9 mouse cellular contexts compared by ENCODE assay signal in the genomic region with DNA sequence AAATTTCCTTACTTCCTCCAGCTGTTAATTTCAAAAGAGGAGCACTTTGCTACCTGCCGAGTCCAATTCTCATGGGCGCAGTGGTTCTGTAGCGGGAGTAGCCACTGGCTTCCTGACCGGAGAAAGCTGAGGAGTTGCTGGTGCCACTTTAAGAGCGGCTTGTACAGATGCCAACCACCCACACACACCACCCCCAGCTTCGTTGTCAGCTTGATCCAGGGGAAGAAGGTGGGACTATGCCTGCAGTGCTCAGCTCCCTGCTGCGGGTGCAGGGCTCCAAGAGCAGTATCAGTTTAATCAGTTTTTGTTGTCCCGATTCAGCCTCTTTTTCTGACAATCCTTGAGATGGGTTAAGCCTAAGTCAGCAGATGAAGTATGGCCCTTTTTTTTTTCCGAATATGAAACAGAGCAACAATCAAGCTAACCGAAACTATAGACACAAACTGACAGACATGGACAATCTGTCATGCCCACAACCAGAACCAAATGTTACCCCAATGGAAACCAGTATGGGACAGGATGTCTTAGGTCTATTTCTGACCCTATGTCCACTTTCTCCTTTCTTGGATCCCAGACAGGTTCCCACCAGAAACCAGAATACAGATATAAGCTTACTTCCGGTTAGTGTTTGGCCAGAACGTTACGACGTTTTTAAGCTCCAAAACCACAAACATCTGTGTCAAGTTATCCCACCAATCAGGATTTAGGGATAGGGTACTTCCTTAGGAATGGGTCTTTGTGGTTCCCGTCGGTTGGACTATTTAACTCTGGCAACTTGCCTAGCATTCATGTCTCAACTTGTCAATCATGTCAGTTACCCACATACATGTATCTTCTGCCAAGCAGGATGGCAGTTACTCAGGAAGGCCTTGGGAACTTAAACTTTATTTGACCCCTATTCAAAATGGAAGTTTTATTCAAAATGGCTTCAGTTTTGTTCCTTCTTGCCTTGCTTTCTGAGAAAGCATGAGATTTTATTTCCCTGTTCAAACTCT. TPM values are rescaled to one million over a fixed set of nuclear protein-coding genes. Genes with fewer than 3 reads are reported as not detected.
DNase-seq lines count a peak whose midpoint lies in the region; ATAC-seq and TF ChIP-seq lines count a peak whose summit lies in the region.
"Had no signal": no experiment of that assay in that cellular context is flagged by ENCODE, and none has a peak within 500 bp of the region (broad histone marks: within the 10 kb centered on the region; RNA-seq: fewer than 3 reads in every experiment).

No protein-coding gene starts in this region.

- no peaks in the 10 kb centered on the region for H3K36me3 ChIP-seq in C2C12 (ENCODE audit: control insufficient read depth, insufficient read depth)
- H3K36me3 ChIP-seq in forebrain, embryonic 12.5 days (replicated peaks): no peaks in the 10 kb centered on the region
- H3K36me3 ChIP-seq in forebrain, embryonic 11.5 days (ENCODE audit: control insufficient read depth, insufficient read depth, low read length): no peaks in the 10 kb centered on the region
- H3K36me3 ChIP-seq: lung, embryonic 15.5 days had no signal

- ATAC-seq in forebrain, embryonic 12.5 days (ENCODE audit: low FRiP score): no peak
- no peak for ATAC-seq in forebrain, embryonic 11.5 days (replicated peaks; ENCODE audit: low FRiP score)

- no peaks in the 10 kb centered on the region for H3K79me2 ChIP-seq in C2C12 (ENCODE audit: control insufficient read depth, insufficient read depth)

- peak; percentile 6 to 21 for DNase-seq in cerebellum, adult 18-20 months
- no peak for DNase-seq in cerebellum, adult 11 months
- DNase-seq in fat pad, adult 2 months (ENCODE audit: extremely low read depth, low read depth, low spot score): peak; percentile 77
- peak; percentile 57 for DNase-seq in naive thymus-derived CD4-positive, alpha-beta T cell, adult 2 months (ENCODE audit: low read depth)
- no peak for DNase-seq in forebrain, embryonic 11.5 days (ENCODE audit: low spot score)
- DNase-seq in ovary, postnatal 14 days (ENCODE audit: low spot score): no peak

- no peaks in the 10 kb centered on the region for H3K79me3 ChIP-seq in C2C12 (ENCODE audit: low read depth)

- no peaks in the 10 kb centered on the region for H3K9me3 ChIP-seq in forebrain, embryonic 12.5 days
- H3K9me3 ChIP-seq in forebrain, embryonic 11.5 days (ENCODE audit: control insufficient read depth, low read length): no peaks in the 10 kb centered on the region
- H3K9me3 ChIP-seq: lung, embryonic 15.5 days had no signal

- H3K4me2 ChIP-seq in forebrain, embryonic 12.5 days: no peak overlapping the region
- H3K4me2 ChIP-seq in forebrain, embryonic 11.5 days (ENCODE audit: low read depth, low read length, severe bottlenecking): no peak overlapping the region
- H3K4me2 ChIP-seq: lung, embryonic 15.5 days had no signal

- no peak overlapping the region for H3K27ac ChIP-seq in forebrain, embryonic 12.5 days
- H3K27ac ChIP-seq in forebrain, embryonic 11.5 days (ENCODE audit: low read depth, low read length): no peak overlapping the region
- H3K27ac ChIP-seq: lung, embryonic 15.5 days had no signal

- H3ac ChIP-seq in C2C12 (ENCODE audit: control insufficient read depth, insufficient read length, low read depth): peak overlapping the region; percentile 24

- no peaks in the 10 kb centered on the region for H3K4me1 ChIP-seq in forebrain, embryonic 12.5 days
- H3K4me1 ChIP-seq in forebrain, embryonic 11.5 days (replicated peaks; ENCODE audit: control insufficient read depth, insufficient read depth, low read length): no peaks in the 10 kb centered on the region
- H3K4me1 ChIP-seq: lung, embryonic 15.5 days had no signal

- WGBS in forebrain, embryonic 12.5 days: 87% methylated on average over 16 of the region's 16 CpGs
- WGBS in forebrain, embryonic 11.5 days: 87% methylated on average over 16 of the region's 16 CpGs

- H3K9ac ChIP-seq in forebrain, embryonic 12.5 days: no peak overlapping the region
- H3K9ac ChIP-seq in forebrain, embryonic 11.5 days (ENCODE audit: low read length): no peak overlapping the region
- H3K9ac ChIP-seq: lung, embryonic 15.5 days had no signal

- H3K4me3 ChIP-seq in C2C12 (ENCODE audit: insufficient read depth, poor library complexity, severe bottlenecking): peak overlapping the region; percentile 14
- H3K4me3 ChIP-seq in forebrain, embryonic 12.5 days (replicated peaks): no peak overlapping the region
- no peak overlapping the region for H3K4me3 ChIP-seq in forebrain, embryonic 11.5 days (ENCODE audit: low read depth, low read length)
- H3K4me3 ChIP-seq: lung, embryonic 15.5 days had no signal

- TF ChIP-seq CTCF in C2C12 (IDR thresholded peaks at IDR 0.05; ENCODE audit: control insufficient read depth, insufficient read depth, insufficient read length): no peak

- no peaks in the 10 kb centered on the region for H3K27me3 ChIP-seq in C2C12 (ENCODE audit: control insufficient read depth, insufficient read depth, insufficient read length)
- no peaks in the 10 kb centered on the region for H3K27me3 ChIP-seq in forebrain, embryonic 12.5 days
- H3K27me3 ChIP-seq in forebrain, embryonic 11.5 days (ENCODE audit: control insufficient read depth, insufficient read depth, low read length): no peaks in the 10 kb centered on the region
- H3K27me3 ChIP-seq: lung, embryonic 15.5 days had no signal

TF ChIP-seq in C2C12, 6 proteins besides CTCF, POLR2A, EP300 and RAD21:
- no peak for TF ChIP-seq FOSL1 (IDR thresholded peaks at IDR 0.05; ENCODE audit: insufficient read depth, low read length, poor library complexity, severe bottlenecking)
- no peak for TF ChIP-seq USF1 (IDR thresholded peaks at IDR 0.05; ENCODE audit: low read depth)
- TF ChIP-seq MAX (IDR thresholded peaks at IDR 0.05): no peak
- no peak for TF ChIP-seq MYOG (IDR thresholded peaks at IDR 0.05; ENCODE audit: control insufficient read depth, extremely low read depth, insufficient read length)
- TF ChIP-seq CEBPB (IDR thresholded peaks at IDR 0.05; ENCODE audit: low read depth): no peak
- TF ChIP-seq MYOD1 (IDR thresholded peaks at IDR 0.05; ENCODE audit: control insufficient read depth, insufficient read length, low read depth): no peak

RNA-seq across cellular contexts. Expression of a gene that starts 17.3 kb away (rescaled TPM):
- 0.06 TPM for polyA plus RNA-seq in C2C12 (2012; fragmentation: generic; extraction: Trizol)
- not detected in 2 replicates for polyA plus RNA-seq in forebrain, embryonic 12.5 days (2016; fragmentation: Nextera tagmentation; extraction: Ambion mirVana)
- not detected in 2 replicates for polyA plus RNA-seq in forebrain, embryonic 11.5 days (2014; fragmentation: Nextera tagmentation; extraction: Ambion mirVana)

Comparison
In these comparisons a context has a peak if more than half of its experiments do, and no peak if none do; other contexts are left out.
1. DNase-seq: peak in cerebellum, adult 18-20 months (2 of 2), fat pad, adult 2 months (single experiment) and naive thymus-derived CD4-positive, alpha-beta T cell, adult 2 months (single experiment); none in cerebellum, adult 11 months (single experiment), forebrain, embryonic 11.5 days (single experiment) and ovary, postnatal 14 days (single experiment).